Mouse (Mus musculus) c-Kit-positive CD71-positive TER-119-positive erythroid progenitor cells, embryonic 14.5 days (primary cell): ENCODE results near the gene Kcnma1.

Experiments
- DNase-seq: peaks from one replicate; pipeline ENCODE4 v3.0.0-alpha.2; 2013; ENCODE audit warnings: low spot score

The Kcnma1 gene

GRCm38 (mm10) chr14:23594629-23595028 lies 419.7 kb downstream of the Kcnma1 start:
- no peak for DNase-seq

- DNase-seq: no peak
Measured at GRCm38 (mm10) chr14:23592826-23593447, 421.4 kb downstream of the Kcnma1 start.

GRCm38 (mm10) chr14:23589744-23590481 lies 424.4 kb downstream of the Kcnma1 start:
- no peak for DNase-seq

GRCm38 (mm10) chr14:23587451-23587850 lies 426.8 kb downstream of the Kcnma1 start:
- no peak for DNase-seq

- DNase-seq: peak; percentile 29
Measured at GRCm38 (mm10) chr14:23583235-23583634, 431.1 kb downstream of the Kcnma1 start.

GRCm38 (mm10) chr14:23581282-23581681 lies 433.0 kb downstream of the Kcnma1 start:
- no peak for DNase-seq

- no peak for DNase-seq
Measured at GRCm38 (mm10) chr14:23575951-23576350, 438.3 kb downstream of the Kcnma1 start.

- no peak for DNase-seq
Measured at GRCm38 (mm10) chr14:23574136-23574535, 440.2 kb downstream of the Kcnma1 start.

- no peak for DNase-seq
Measured at GRCm38 (mm10) chr14:23573385-23573784, 440.9 kb downstream of the Kcnma1 start.

GRCm38 (mm10) chr14:23572778-23573177 lies 441.5 kb downstream of the Kcnma1 start:
- no peak for DNase-seq

GRCm38 (mm10) chr14:23570251-23570650 lies 444.0 kb downstream of the Kcnma1 start:
- no peak for DNase-seq

- DNase-seq: no peak
Measured at GRCm38 (mm10) chr14:23565931-23566330, 448.4 kb downstream of the Kcnma1 start.

GRCm38 (mm10) chr14:23564474-23564873 lies 449.8 kb downstream of the Kcnma1 start:
- DNase-seq: no peak

- DNase-seq: no peak
Measured at GRCm38 (mm10) chr14:23563180-23563579, 451.1 kb downstream of the Kcnma1 start.

GRCm38 (mm10) chr14:23555647-23556046 lies 458.6 kb downstream of the Kcnma1 start:
- DNase-seq: no peak

- DNase-seq: no peak
Measured at GRCm38 (mm10) chr14:23552252-23552974, 461.9 kb downstream of the Kcnma1 start.

- no peak for DNase-seq
Measured at GRCm38 (mm10) chr14:23550467-23550866, 463.8 kb downstream of the Kcnma1 start.

GRCm38 (mm10) chr14:23542131-23542530 lies 472.2 kb downstream of the Kcnma1 start:
- DNase-seq: no peak

GRCm38 (mm10) chr14:23539621-23540020 lies 474.7 kb downstream of the Kcnma1 start:
- DNase-seq: no peak

GRCm38 (mm10) chr14:23533346-23533745 lies 480.9 kb downstream of the Kcnma1 start:
- DNase-seq: no peak

GRCm38 (mm10) chr14:23531735-23532525 lies 482.4 kb downstream of the Kcnma1 start:
- DNase-seq: no peak

- DNase-seq: peak; percentile 18
Measured at GRCm38 (mm10) chr14:23529720-23530119, 484.6 kb downstream of the Kcnma1 start.
